Mouse (Mus musculus) kidney, adult 8-10 months (tissue): ENCODE measurements at regions not wholly inside any gene's neighbourhood (a gene's known extent, or its start where the extent isn't known, plus 50 kb on each side); places are given as distances from the start of the nearest gene placed in this dataset.
A peak's percentile ranks its signal among the peaks of the same experiment; 100 is the strongest.

Experiments used
- DNase-seq, 2 experiments: peaks; one replicate each; pipeline ENCODE4 v3.0.0; 2022

GRCm38 (mm10) chr15:62325451-62326290 is 1402.9 kb upstream of the A1bg start:
- no peak for DNase-seq

DNA sequence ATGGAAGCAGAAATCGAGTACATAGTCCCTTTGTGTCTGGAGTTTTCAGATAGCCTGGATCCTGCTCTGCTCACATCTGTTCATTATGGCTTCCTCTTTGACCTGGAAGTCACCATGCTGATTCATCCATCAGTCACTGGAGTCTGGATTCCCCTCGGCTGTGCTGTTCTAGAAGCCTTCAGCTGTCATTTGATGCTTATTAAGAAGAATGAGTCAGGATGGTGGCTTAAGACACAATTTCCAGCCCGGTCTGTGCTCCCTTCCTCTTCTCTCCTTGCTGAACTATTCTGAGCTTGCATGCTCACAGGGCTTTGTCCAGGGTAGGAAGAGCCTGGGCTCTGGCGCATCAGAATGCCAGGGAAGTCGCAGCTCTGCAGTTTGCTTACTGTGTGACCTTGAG is 1398.2 kb upstream of the A1bg start:
- no peak for DNase-seq

DNA sequence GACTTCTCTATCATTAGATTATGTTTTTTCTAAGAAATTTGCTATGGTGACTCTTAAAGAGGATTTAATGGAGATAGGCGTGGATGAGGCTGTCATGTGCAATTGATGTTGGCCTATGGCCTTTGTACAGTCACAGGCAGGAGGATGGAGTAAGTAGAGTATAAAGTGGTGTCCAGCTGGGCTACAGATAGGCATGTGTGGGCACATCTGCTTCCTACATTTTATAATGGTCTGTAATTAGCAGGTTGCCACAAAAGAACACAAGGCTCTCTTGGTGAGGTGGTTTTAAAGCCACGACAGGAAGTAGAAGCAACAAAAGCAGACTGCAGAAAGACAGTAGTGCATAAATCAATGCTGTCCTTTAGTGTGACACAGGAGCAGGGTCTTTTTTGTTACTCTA is 1391.6 kb upstream of the A1bg start:
- no peak for DNase-seq

- peak; percentile 52 to 78 for DNase-seq
Measured at GRCm38 (mm10) chr15:62302233-62302632, 1379.4 kb upstream of the A1bg start.

DNA sequence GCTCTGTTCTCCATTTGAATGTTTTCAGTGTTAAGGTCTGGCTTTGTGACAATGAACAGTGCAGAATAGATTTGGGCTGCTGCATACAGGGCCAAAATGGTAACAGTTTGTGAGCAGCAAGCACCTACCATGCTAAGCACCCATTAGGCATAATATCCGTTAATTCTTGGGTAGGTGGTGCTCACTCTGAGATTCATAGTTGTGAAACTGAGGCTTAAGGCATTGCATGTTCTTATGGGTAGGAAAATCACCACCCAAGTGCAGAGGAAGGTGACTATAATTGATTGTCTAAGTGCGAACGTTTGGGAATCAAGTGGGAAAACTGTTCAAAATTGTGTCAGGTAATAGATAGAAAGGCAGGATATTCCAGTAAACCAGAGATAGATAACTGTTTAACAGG is 1378.8 kb upstream of the A1bg start:
- no peak for DNase-seq

DNA sequence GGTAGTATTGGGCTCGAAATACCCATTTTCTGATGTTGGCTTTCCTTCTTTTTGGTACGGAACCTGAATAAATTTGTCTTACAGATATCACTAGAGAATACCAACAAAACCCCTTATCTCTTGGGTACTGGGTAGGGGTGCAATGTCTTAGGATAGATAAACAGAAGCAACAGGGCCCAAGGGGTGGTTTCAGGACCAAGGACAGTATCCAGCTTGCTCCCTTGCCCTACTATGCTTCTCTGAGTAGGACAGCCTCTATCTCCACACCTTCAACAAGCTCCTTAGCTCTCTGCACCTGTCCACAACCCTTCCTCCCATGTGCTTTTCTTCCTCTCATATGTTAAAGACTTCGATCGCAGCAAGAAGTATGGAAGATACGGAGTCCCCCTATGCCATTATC is 1374.3 kb upstream of the A1bg start:
- DNase-seq, result no peak

- DNase-seq, result peak; percentile 91 to 94
Measured at GRCm38 (mm10) chr15:62295233-62295927, 1372.6 kb upstream of the A1bg start.

DNA sequence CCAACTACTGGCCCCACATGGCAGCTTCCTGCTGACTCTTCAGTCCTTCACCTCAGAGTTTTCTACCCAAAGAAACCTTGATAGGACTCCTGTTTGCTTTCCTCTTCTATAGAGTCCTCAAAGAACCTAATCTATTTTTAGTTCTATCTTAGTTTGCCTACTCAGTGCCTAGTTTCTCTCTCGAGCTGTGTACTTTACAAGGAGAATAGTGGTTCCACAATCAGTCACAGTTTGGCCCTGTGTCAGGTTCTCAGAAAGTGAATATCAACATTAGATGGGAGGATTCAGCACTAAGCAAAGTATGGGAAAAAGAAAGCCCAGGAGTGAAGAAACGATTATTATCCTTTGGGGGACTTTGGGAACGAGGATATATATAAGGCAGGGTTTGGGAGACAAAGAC is 1372.0 kb upstream of the A1bg start:
- no peak for DNase-seq

DNA sequence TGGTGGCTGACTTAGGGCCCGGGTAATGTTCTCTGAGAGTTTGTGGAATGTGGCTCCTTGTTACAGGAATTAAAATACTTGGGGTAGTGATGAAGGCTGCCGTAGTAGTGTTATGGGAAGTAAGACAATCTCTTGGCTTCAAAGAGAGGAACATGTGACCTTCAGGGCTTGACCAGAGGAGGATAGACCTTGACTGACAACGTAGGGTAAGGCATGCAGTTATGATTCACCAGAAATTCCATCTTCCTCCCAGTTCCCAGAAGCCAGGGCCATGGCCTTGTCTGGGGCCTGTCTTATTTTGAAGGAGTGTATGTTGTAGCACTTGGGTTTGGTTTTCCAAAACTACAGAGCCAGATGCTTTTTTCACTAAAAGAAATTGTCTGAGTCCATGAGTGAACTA is 1370.1 kb upstream of the A1bg start:
- no peak for DNase-seq

DNA sequence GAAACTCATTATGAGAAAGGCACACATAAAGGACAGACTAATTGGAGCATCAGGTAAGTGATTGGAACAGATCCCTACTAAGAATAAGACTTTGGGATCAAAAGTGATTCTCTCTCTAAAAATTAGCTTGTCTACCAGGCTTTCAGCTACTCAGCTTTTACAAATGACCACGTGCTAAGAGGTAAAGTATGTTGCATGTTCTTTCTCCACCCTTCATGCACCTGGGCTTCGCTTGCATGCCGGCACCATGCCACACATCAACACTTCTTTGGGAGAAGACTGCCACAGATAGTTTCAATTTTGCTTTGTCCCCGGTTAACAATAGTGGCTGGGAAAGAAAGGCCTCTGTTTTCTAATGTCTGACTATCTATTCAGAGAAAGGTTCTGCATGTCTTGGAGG is 1367.9 kb upstream of the A1bg start:
- no peak for DNase-seq

DNA sequence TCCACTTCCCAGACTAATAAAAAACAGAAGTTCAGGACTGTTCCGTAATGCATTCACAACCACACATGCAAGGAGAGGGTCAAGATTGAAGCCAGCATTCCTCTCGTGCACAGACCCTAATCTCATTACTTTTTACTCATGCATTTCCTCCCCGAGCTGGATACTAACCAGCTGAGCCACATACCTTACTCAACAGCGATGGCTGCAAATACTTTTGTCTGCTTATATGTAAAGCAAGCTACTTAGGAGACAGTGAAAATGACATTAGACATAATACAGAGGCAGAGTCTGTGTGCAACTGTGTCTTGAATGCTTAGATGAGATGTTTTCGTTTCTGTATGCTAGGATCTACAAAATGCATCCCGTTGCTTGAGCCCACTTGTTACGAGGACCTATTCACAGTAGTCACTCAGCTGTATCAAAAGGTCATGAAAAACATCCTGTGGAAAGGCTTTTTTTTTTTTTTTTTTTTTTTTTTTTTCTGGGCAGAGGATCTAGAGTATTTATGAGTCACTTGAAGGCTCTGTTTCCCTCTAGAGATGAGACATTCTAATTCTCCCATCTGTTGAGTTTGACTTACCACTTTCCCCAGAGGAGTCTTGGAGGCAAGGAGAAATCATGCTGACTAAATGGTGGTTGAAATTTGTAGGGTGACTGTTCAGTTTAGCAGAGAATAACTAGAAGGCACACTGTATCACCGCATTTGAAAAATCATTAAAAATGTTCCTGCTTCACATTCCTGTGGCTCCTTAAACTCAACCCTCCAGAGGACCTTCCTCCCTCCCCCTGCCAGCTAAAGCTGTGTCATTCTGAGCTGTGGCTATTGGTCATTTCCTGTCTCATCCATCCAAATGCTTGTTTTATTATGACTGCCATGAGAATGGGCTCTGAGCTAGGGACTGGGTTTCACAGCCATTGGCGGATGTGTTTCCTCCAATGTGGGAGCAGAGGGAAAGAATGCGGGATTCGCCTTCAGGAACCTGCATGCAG is 1364.1 kb upstream of the A1bg start:
- peak in 1 of 2 experiments; percentile 48 for DNase-seq

DNA sequence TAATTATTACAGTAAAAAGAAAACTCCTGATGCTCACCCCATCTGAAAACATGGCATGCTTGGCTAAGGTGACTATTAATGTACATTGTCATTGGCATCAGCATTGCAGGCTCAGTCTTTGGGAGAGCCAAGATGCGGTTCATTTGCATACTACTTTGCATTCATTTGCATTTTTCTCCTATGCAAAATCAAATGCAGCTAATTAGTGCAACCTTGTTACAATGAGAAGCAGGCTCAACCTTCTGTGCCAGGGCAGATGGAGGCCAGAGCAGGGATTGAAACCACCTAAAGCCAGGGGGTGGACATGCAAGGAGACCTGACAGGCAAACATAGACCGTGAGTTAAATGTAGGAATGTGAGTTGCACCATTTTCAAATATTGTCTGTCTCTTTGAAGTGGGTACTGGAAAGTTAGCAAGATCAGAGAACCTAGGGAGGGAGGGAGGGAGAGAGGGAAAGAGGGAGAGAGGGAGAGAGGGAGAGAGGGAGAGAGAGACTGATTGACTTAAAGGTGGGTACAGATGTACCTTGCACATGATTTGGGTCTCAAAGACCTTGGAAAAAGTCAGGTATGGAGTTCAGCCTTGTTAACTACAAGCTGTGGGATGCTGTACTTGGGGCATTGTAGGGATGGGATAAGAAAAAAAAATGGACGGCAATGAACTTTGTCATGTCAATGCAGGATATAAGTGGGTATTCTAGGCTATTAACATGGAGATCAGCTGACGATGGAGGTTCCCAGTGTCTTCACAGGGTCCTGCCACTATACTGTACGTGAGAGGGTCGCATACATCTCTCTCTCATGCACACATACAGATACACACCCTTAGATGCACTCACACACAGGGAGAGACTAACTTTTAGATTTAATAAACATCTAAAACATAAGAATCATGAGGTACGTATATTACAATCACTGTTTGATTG is 1362.1 kb upstream of the A1bg start:
- no peak for DNase-seq

GRCm38 (mm10) chr15:62283661-62284429 is 1361.0 kb upstream of the A1bg start:
- no peak for DNase-seq

- no peak for DNase-seq
Measured at GRCm38 (mm10) chr15:62282646-62283045, 1359.8 kb upstream of the A1bg start.

DNA sequence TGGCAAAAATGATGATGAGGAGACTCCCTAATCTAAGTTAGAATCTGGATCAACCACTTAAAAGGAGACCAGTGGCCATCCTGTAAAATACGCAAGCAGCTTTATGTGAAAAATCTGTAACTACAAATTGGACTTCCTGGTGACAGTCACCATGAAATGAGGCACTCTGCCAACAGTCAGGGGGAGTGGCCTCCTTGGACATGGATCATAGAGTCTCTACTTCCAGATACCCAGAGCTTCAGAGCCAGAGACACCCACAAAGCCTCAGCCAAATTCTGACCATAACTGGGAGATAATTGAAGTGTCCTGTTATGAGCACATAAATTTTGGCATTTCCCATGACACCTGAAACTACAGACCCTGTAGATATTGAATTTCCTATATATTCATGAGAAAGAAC is 1359.3 kb upstream of the A1bg start:
- DNase-seq, result peak; percentile 49 to 57

GRCm38 (mm10) chr15:62279526-62279925 is 1356.7 kb upstream of the A1bg start:
- no peak for DNase-seq

- no peak for DNase-seq
Measured at GRCm38 (mm10) chr15:62274818-62275217, 1352.0 kb upstream of the A1bg start.

GRCm38 (mm10) chr15:62273855-62274488 is 1351.2 kb upstream of the A1bg start:
- DNase-seq, result no peak

DNA sequence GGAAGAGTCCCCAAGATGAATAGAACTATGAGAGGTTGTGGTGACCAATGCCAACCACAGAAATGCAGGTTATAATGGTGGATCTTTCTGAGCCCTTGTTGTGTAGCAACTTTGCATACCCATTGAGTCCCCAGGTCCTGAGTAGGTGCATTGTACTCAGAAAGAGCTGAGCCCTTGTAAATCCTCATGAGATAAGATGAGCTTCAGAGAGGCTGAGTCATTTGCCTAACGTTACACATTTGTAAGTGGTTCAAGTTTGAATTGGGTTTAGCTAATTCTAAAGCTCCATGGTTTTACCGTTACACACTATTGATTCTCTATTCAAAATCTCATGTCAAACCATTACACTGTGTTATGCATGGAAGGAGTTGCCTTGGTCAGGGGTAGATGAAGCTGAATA is 1349.9 kb upstream of the A1bg start:
- no peak for DNase-seq

- no peak for DNase-seq
Measured at GRCm38 (mm10) chr15:62271428-62271827, 1348.6 kb upstream of the A1bg start.

- no peak for DNase-seq
Measured at GRCm38 (mm10) chr15:62268189-62268588, 1345.4 kb upstream of the A1bg start.
